Mouse (Mus musculus): ENCODE results near the gene Slc12a6.
A peak's percentile ranks its signal among the peaks of the same experiment; 100 is the strongest.

The Slc12a6 gene

GRCm38 (mm10) chr2:112265448-112266241, at the start of gene Slc12a6:
TSS of gene Slc12a6 (plus strand) at chr2:112265825.
- peak; percentile 95 for DNase-seq (ENCODE audit: low spot score)

GRCm38 (mm10) chr2:112215977-112216376, 49.6 kb upstream of the Slc12a6 start:
- DNase-seq (ENCODE audit: low spot score), result peak; percentile 69

- DNase-seq (ENCODE audit: low spot score), result no peak
Measured at GRCm38 (mm10) chr2:112217614-112218013, 48.0 kb upstream of the Slc12a6 start.

- no peak for DNase-seq (ENCODE audit: low spot score)
Measured at GRCm38 (mm10) chr2:112220880-112221279, 44.7 kb upstream of the Slc12a6 start.

- DNase-seq (ENCODE audit: low spot score), result no peak
Measured at GRCm38 (mm10) chr2:112222607-112223006, 43.0 kb upstream of the Slc12a6 start.

GRCm38 (mm10) chr2:112224356-112224755, 41.3 kb upstream of the Slc12a6 start:
- DNase-seq (ENCODE audit: low spot score), result no peak

- DNase-seq (ENCODE audit: low spot score), result no peak
Measured at GRCm38 (mm10) chr2:112232623-112233022, 33.0 kb upstream of the Slc12a6 start.

- DNase-seq (ENCODE audit: low spot score), result no peak
Measured at GRCm38 (mm10) chr2:112236620-112237019, 29.0 kb upstream of the Slc12a6 start.

- no peak for DNase-seq (ENCODE audit: low spot score)
Measured at GRCm38 (mm10) chr2:112238006-112238405, 27.6 kb upstream of the Slc12a6 start.

GRCm38 (mm10) chr2:112239212-112239934, 26.3 kb upstream of the Slc12a6 start, which contains the start of gene Lpcat4:
TSS of gene Lpcat4 (plus strand) at chr2:112239468.
- peak; percentile 96 for DNase-seq (ENCODE audit: low spot score)

GRCm38 (mm10) chr2:112239935-112240721, 25.5 kb upstream of the Slc12a6 start:
- peak; percentile 57 for DNase-seq (ENCODE audit: low spot score)

- no peak for DNase-seq (ENCODE audit: low spot score)
Measured at GRCm38 (mm10) chr2:112241787-112242186, 23.8 kb upstream of the Slc12a6 start.

- no peak for DNase-seq (ENCODE audit: low spot score)
Measured at GRCm38 (mm10) chr2:112245307-112245706, 20.3 kb upstream of the Slc12a6 start.

- no peak for DNase-seq (ENCODE audit: low spot score)
Measured at GRCm38 (mm10) chr2:112246193-112246592, 19.4 kb upstream of the Slc12a6 start.

GRCm38 (mm10) chr2:112247323-112247722, 18.3 kb upstream of the Slc12a6 start:
- no peak for DNase-seq (ENCODE audit: low spot score)

- DNase-seq (ENCODE audit: low spot score), result no peak
Measured at GRCm38 (mm10) chr2:112249780-112250453, 15.7 kb upstream of the Slc12a6 start.

GRCm38 (mm10) chr2:112254675-112255515, 10.7 kb upstream of the Slc12a6 start:
- no peak for DNase-seq (ENCODE audit: low spot score)

- DNase-seq (ENCODE audit: low spot score), result no peak
Measured at GRCm38 (mm10) chr2:112259241-112259962, 6.2 kb upstream of the Slc12a6 start, which contains the start of gene Nutm1. TSS of gene Nutm1 (minus strand) at chr2:112259291.

- DNase-seq (ENCODE audit: low spot score), result peak; percentile 97
Measured at GRCm38 (mm10) chr2:112261748-112262653, 3.6 kb upstream of the Slc12a6 start, which contains the start of gene Nop10. TSS of gene Nop10 (plus strand) at chr2:112261926.
